Mouse (Mus musculus) urinary bladder, postnatal 0 days (tissue): ENCODE measurements around the gene Eif2a. TPM values are rescaled to one million over a fixed set of nuclear protein-coding genes. Genes with fewer than 3 reads are reported as not detected.

Experiments
- polyA plus RNA-seq: library from polyadenylated mRNA; unstranded; fragments of >200 nt; fragmentation: Nextera tagmentation; extraction: Ambion mirVana; gene quantifications from 2 replicates; pipeline ENCODE4 v1.2.1, GENCODE M21; 2015

Eif2a gene
- 29.4 and 34.0 TPM in 2 replicates for polyA plus RNA-seq

GRCm38 (mm10) chr3:58525652-58526407 is at the start of gene Eif2a, which contains the start of gene Serp1:
Gene Eif2a (plus strand): TSS chr3:58525821.
Gene Serp1 (minus strand): TSS chr3:58525892.

GRCm38 (mm10) chr3:58576137-58577066 is 50.8 kb downstream of the Eif2a start, which contains the start of gene Selenot:
Gene Selenot (plus strand): TSS chr3:58576636.

Other genes starting within 250 kb of the Eif2a start
- gene Tsc22d2, start 111.1 kb upstream of the Eif2a start, polyA plus RNA-seq = 13.8 and 19.7 TPM in 2 replicates
- gene Serp1, start 71 bp downstream of the Eif2a start, polyA plus RNA-seq = 126 and 153 TPM in 2 replicates
- 12.6 and 16.3 TPM in 2 replicates for gene Selenot, start 50.8 kb downstream of the Eif2a start, polyA plus RNA-seq
- gene Erich6, start 111.4 kb downstream of the Eif2a start, polyA plus RNA-seq = not detected in 2 replicates
- gene Siah2, start 166.6 kb downstream of the Eif2a start, polyA plus RNA-seq = 5.4 and 5.8 TPM in 2 replicates